Mouse (Mus musculus): ENCODE data around the gene Sppl2b. TPM values are rescaled to one million over a fixed set of nuclear protein-coding genes. Genes with fewer than 3 reads are reported as not detected.
A peak's percentile ranks its signal among the peaks of the same experiment; 100 is the strongest.

Gene Sppl2b
- total and polyA plus RNA-seq, 3 experiments: 52.0 to 65.9 TPM; not detected in 1

DNA sequence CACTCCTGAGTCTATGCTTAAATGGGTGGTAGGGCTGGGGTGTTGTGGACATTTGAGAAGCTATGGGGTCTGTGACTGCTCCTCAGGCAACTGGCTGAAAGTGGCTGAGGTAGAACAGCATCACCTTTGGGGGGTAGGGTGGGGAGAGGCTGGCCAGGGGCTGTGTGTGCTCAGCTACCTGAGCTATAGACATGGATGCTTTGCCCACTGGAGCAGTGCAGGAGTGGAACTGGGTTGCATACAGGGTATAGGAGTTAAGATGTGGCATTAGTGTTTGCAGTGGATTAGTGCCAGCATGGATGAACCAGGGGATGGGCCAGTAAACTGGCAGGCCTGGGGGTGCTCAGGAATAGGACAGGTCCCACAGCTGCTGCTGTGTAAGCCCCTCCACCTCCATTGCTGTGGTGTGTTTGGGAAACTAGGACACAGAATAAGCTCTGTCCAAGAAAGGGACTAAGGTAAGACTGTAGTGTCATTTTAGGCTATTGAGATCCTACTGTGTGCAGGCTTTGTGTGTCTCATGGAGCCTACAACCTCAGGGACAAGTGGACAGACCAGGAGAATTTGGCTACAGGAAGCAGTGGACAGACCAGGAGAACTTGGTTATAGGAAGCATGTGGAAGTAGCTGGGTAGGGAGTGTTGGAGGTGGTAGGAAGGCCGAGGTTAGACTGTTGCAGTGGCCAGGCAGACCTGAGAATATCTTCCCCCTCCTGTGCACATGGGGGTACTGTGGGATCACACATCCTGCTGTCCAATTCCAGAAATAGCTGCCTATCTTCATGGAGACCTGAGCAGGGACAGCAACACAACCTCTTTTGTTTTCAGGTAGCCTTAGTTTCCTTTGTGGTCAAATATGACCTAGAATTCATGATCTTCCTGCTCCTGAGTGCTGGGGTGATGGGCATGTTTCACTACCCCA is 25.5 kb upstream of the Sppl2b start:
- peak; percentile 23 for DNase-seq (ENCODE audit: low read depth, low spot score)
- TF ChIP-seq MYC (IDR thresholded peaks at IDR 0.05; ENCODE audit: low read depth, low read length) (no peak), POLR2A (IDR thresholded peaks at IDR 0.05; ENCODE audit: control insufficient read depth in 1 of 2, insufficient read depth in 1 of 2, low read depth in 1 of 2, low read length in 2 of 2, poor library complexity in 1 of 2) (peak in 1 of 2 experiments; percentile 46; a peak in 1 of 4 replicates), EP300 (IDR thresholded peaks at IDR 0.05; ENCODE audit: low read depth in 1 of 2, low read length in 2 of 2) (no peak), POLR2AphosphoS5 (IDR thresholded peaks at IDR 0.05; ENCODE audit: borderline replicate concordance, low read depth, low read length) (no peak; the same call in 1 of the 2 replicates), ELF1 (IDR thresholded peaks at IDR 0.05; ENCODE audit: low read depth, low read length) (no peak), MAFK (IDR thresholded peaks at IDR 0.05; ENCODE audit: borderline replicate concordance, low read depth, low read length) (no peak), ZC3H11A (IDR thresholded peaks at IDR 0.05; ENCODE audit: low read depth, low read length) (no peak), CTCF (IDR thresholded peaks at IDR 0.05 in 2 of 3, conservative IDR thresholded peaks at IDR 0.05 in 1 of 3; ENCODE audit: control insufficient read depth in 1 of 3, insufficient read depth in 1 of 3, low read depth in 2 of 3, low read length in 3 of 3, poor library complexity in 1 of 3, severe bottlenecking in 1 of 3) (no peak), ZMIZ1 (IDR thresholded peaks at IDR 0.05; ENCODE audit: low read depth, low read length) (peak; percentile 63), MYB (IDR thresholded peaks at IDR 0.05; ENCODE audit: low read depth, low read length) (no peak), JUND (IDR thresholded peaks at IDR 0.05; ENCODE audit: low read depth, low read length) (no peak), POLR2AphosphoS2 (IDR thresholded peaks at IDR 0.05; ENCODE audit: low read length) (peak; percentile 89), ZKSCAN1 (IDR thresholded peaks at IDR 0.05; ENCODE audit: low read depth, low read length) (peak; percentile 86)
- no peak overlapping the region for H3K27ac ChIP-seq (ENCODE audit: control insufficient read depth, low read depth, low read length)
- H3K36me3 ChIP-seq (ENCODE audit: control insufficient read depth in 1 of 2, insufficient read depth in 2 of 2, low read length in 2 of 2): peaks cover 0 to 14% of the 10 kb centered on the region in 2 experiments; a peak in 2 of 4 replicates
- H3K9ac ChIP-seq (ENCODE audit: control insufficient read depth, low read depth, low read length, poor library complexity, severe bottlenecking): no peak overlapping the region
- peaks cover 23% of the 10 kb centered on the region for H3K79me2 ChIP-seq (ENCODE audit: control insufficient read depth, insufficient read depth, low read length, poor library complexity)
- no peaks in the 10 kb centered on the region for H3K27me3 ChIP-seq (ENCODE audit: control insufficient read depth in 1 of 2, insufficient read depth in 2 of 2, low read length in 2 of 2)
- H3K9me3 ChIP-seq (replicated peaks; ENCODE audit: insufficient read depth, low read length): no peaks in the 10 kb centered on the region
- no peak overlapping the region for H3K4me3 ChIP-seq (ENCODE audit: control insufficient read depth in 1 of 2, insufficient read depth in 1 of 2, low read depth in 2 of 2, low read length in 2 of 2)
- peaks cover 4 to 21% of the 10 kb centered on the region in 2 experiments for H3K4me1 ChIP-seq (ENCODE audit: control insufficient read depth in 1 of 2, insufficient read depth in 2 of 2, low read length in 2 of 2)

DNA sequence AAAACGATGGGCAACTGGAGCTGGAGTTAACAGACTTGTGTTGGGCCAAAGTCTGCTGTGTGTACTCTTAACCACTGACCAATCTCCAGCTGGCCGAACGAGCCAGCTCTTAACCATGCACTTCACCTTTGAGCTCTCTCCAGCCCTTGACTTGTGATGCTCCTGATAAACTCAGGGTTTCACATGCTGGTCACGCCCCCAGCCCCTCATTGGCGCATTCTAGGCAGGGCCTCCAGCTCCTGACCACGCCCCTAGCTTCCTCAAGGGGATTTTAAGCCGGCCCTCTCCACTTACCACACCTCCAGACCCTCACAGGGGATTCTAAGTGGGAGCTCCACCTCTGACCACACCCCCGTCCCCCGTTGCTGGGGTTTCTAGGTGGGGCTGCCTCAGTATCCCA is 23.9 kb upstream of the Sppl2b start:
- Histone ChIP-seq H3K9me3 (replicated peaks; ENCODE audit: insufficient read depth, low read length) (no peaks in the 10 kb centered on the region), H3K4me1 (ENCODE audit: control insufficient read depth in 1 of 2, insufficient read depth in 2 of 2, low read length in 2 of 2) (peaks cover 2 to 13% of the 10 kb centered on the region in 2 experiments; a peak in 3 of 4 replicates), H3K9ac (ENCODE audit: control insufficient read depth, low read depth, low read length, poor library complexity, severe bottlenecking) (no peak overlapping the region), H3K27ac (ENCODE audit: control insufficient read depth, low read depth, low read length) (no peak overlapping the region), H3K36me3 (ENCODE audit: control insufficient read depth in 1 of 2, insufficient read depth in 2 of 2, low read length in 2 of 2) (peaks cover 0 to 6% of the 10 kb centered on the region in 2 experiments; a peak in 2 of 4 replicates), H3K4me3 (ENCODE audit: control insufficient read depth in 1 of 2, insufficient read depth in 1 of 2, low read depth in 2 of 2, low read length in 2 of 2) (no peak overlapping the region), H3K79me2 (ENCODE audit: control insufficient read depth, insufficient read depth, low read length, poor library complexity) (peaks cover 23% of the 10 kb centered on the region), H3K27me3 (ENCODE audit: control insufficient read depth in 1 of 2, insufficient read depth in 2 of 2, low read length in 2 of 2) (no peaks in the 10 kb centered on the region)
- peak; percentile 87 for DNase-seq (ENCODE audit: low read depth, low spot score)
- TF ChIP-seq USF1 (IDR thresholded peaks at IDR 0.05; ENCODE audit: low read depth, low read length) (peak; percentile 18; the same call in 1 of the 2 replicates), ZC3H11A (IDR thresholded peaks at IDR 0.05; ENCODE audit: low read depth, low read length) (no peak), POLR2AphosphoS5 (IDR thresholded peaks at IDR 0.05; ENCODE audit: borderline replicate concordance, low read depth, low read length) (no peak), NRF1 (IDR thresholded peaks at IDR 0.05; ENCODE audit: insufficient read depth, low read depth, low read length, poor library complexity, severe bottlenecking) (no peak), USF2 (IDR thresholded peaks at IDR 0.05; ENCODE audit: borderline replicate concordance in 1 of 2, insufficient read depth in 1 of 2, low read depth in 1 of 2, low read length in 2 of 2) (no peak), MXI1 (IDR thresholded peaks at IDR 0.05; ENCODE audit: low read depth, low read length) (0 out of 2 replicates have a peak, but pooled peaks have one; percentile 56)

Data from MEL (cell line).